Mouse (Mus musculus) MEL (cell line): ENCODE results near the gene Galntl5. TPM values are rescaled to one million over a fixed set of nuclear protein-coding genes. Genes with fewer than 3 reads are reported as not detected.

Experiments
- DNase-seq: peaks from one replicate; pipeline ENCODE4 v3.0.0; 2011; ENCODE audit warnings: low read depth, low spot score
- H3K27ac ChIP-seq: 2 replicates; pipeline ENCODE4 v1.5.1; 2012; ENCODE audit warnings: low read depth, mild to moderate bottlenecking, control low read depth, low read length, moderate library complexity; ENCODE audit not compliant: control insufficient read depth
- H3K27me3 ChIP-seq, 2 experiments: fragments of 150-350 bp in 1 of 2; sonication (generic) in 1 of 2; 2 replicates each; pipeline ENCODE4 v1.6.1; 2012; ENCODE audit warnings: low read length in 2 of 2, mild to moderate bottlenecking in 2 of 2, improper control_type of control experiment in 1 of 2, moderate library complexity in 1 of 2; ENCODE audit not compliant: insufficient read depth in 2 of 2, control insufficient read depth in 1 of 2
- H3K36me3 ChIP-seq, 2 experiments: 2 replicates each; pipeline ENCODE4 v1.6.1; 2012 to 2014; ENCODE audit warnings: low read length in 2 of 2, improper control_type of control experiment in 1 of 2, inconsistent platforms in 1 of 2, mild to moderate bottlenecking in 1 of 2; ENCODE audit not compliant: insufficient read depth in 2 of 2, control insufficient read depth in 1 of 2
- H3K4me1 ChIP-seq, 2 experiments: fragments of 150-350 bp in 1 of 2; sonication (generic) in 1 of 2; 2 replicates each; pipeline ENCODE4 v1.6.1; 2012; ENCODE audit warnings: low read length in 2 of 2, improper control_type of control experiment in 1 of 2, mild to moderate bottlenecking in 1 of 2; ENCODE audit not compliant: insufficient read depth in 2 of 2, control insufficient read depth in 1 of 2
- H3K4me3 ChIP-seq, 2 experiments: fragments of 150-350 bp in 1 of 2; sonication (generic) in 1 of 2; 2 replicates each; pipeline ENCODE4 v1.5.1; 2012; ENCODE audit warnings: low read depth in 2 of 2, low read length in 2 of 2, mild to moderate bottlenecking in 2 of 2, moderate library complexity in 2 of 2, control low read depth in 1 of 2, improper control_type of control experiment in 1 of 2; ENCODE audit not compliant: control insufficient read depth in 1 of 2, insufficient read depth in 1 of 2
- H3K79me2 ChIP-seq: 2 replicates; pipeline ENCODE4 v1.6.1; 2012; ENCODE audit warnings: mild to moderate bottlenecking, low read length, moderate library complexity; ENCODE audit not compliant: control insufficient read depth, poor library complexity, insufficient read depth
- H3K9ac ChIP-seq: 2 replicates; pipeline ENCODE4 v1.6.1; 2012; ENCODE audit warnings: low read depth, mild to moderate bottlenecking, control low read depth, low read length, moderate library complexity; ENCODE audit not compliant: control insufficient read depth, poor library complexity, severe bottlenecking
- H3K9me3 ChIP-seq: fragments of 150-350 bp; sonication (generic); replicated peaks from 2 replicates; pipeline ENCODE4 v1.6.1; 2012; ENCODE audit warnings: mild to moderate bottlenecking, low read length, improper control_type of control experiment, moderate library complexity; ENCODE audit not compliant: insufficient read depth
- BHLHE40 ChIP-seq: IDR thresholded peaks from 2 replicates; pipeline ENCODE4 v1.6.1; 2012; ENCODE audit warnings: low read depth, mild to moderate bottlenecking, inconsistent platforms, low read length, improper control_type of control experiment, borderline replicate concordance
- CTCF ChIP-seq, 3 experiments: IDR thresholded peaks in 2 of 3; conservative IDR thresholded peaks in 1 of 3; 2 replicates each; pipeline ENCODE4 v1.5.1; 2011 to 2012; ENCODE audit warnings: low read length in 3 of 3, low read depth in 2 of 3, mild to moderate bottlenecking in 2 of 3, improper control_type of control experiment in 1 of 3, inconsistent platforms in 1 of 3, mixed read lengths in 1 of 3, moderate library complexity in 1 of 3; ENCODE audit not compliant: control insufficient read depth in 1 of 3, insufficient read depth in 1 of 3, poor library complexity in 1 of 3, severe bottlenecking in 1 of 3
- E2F4 ChIP-seq: IDR thresholded peaks from 2 replicates; pipeline ENCODE4 v1.6.1; 2011; ENCODE audit warnings: low read depth, low read length, improper control_type of control experiment, borderline replicate concordance
- EP300 ChIP-seq, 2 experiments: IDR thresholded peaks; 2 replicates each; pipeline ENCODE4 v1.6.1; 2011; ENCODE audit warnings: improper control_type of control experiment in 2 of 2, low read length in 2 of 2, low read depth in 1 of 2, mild to moderate bottlenecking in 1 of 2
- ETS1 ChIP-seq: IDR thresholded peaks from 2 replicates; pipeline ENCODE4 v1.6.1; 2012; ENCODE audit warnings: low read depth, mild to moderate bottlenecking, inconsistent platforms, low read length, improper control_type of control experiment, moderate library complexity
- HCFC1 ChIP-seq: IDR thresholded peaks from 2 replicates; pipeline ENCODE4 v1.6.1; 2012; ENCODE audit warnings: low read depth, mild to moderate bottlenecking, inconsistent platforms, low read length, improper control_type of control experiment, moderate library complexity
- JUND ChIP-seq: IDR thresholded peaks from 2 replicates; pipeline ENCODE4 v1.6.1; 2011; ENCODE audit warnings: low read depth, mild to moderate bottlenecking, improper control_type of control experiment, low read length
- MAFK ChIP-seq: IDR thresholded peaks from 2 replicates; pipeline ENCODE4 v1.6.1; 2011; ENCODE audit warnings: low read depth, mild to moderate bottlenecking, low read length, improper control_type of control experiment, borderline replicate concordance
- MAX ChIP-seq: IDR thresholded peaks from 2 replicates; pipeline ENCODE4 v1.6.1; 2011; ENCODE audit warnings: low read length, improper control_type of control experiment
- MXI1 ChIP-seq: IDR thresholded peaks from 2 replicates; pipeline ENCODE4 v1.6.1; 2011; ENCODE audit warnings: mild to moderate bottlenecking, low read depth, low read length, improper control_type of control experiment
- NRF1 ChIP-seq: IDR thresholded peaks from 2 replicates; pipeline ENCODE4 v1.6.1; 2014; ENCODE audit warnings: low read depth, mild to moderate bottlenecking, inconsistent platforms, low read length, improper control_type of control experiment, moderate library complexity; ENCODE audit not compliant: poor library complexity, insufficient read depth, severe bottlenecking
- POLR2A ChIP-seq, 2 experiments: IDR thresholded peaks; 2 replicates each; pipeline ENCODE4 v1.6.1; 2011 to 2012; ENCODE audit warnings: low read length in 2 of 2, mild to moderate bottlenecking in 2 of 2, control low read depth in 1 of 2, improper control_type of control experiment in 1 of 2, low read depth in 1 of 2, moderate library complexity in 1 of 2; ENCODE audit not compliant: control insufficient read depth in 1 of 2, insufficient read depth in 1 of 2, poor library complexity in 1 of 2
- POLR2AphosphoS2 ChIP-seq: IDR thresholded peaks from 2 replicates; pipeline ENCODE4 v1.6.1; 2011; ENCODE audit warnings: low read length, improper control_type of control experiment
- POLR2AphosphoS5 ChIP-seq: IDR thresholded peaks from 2 replicates; pipeline ENCODE4 v1.6.1; 2012; ENCODE audit warnings: low read depth, borderline replicate concordance, mild to moderate bottlenecking, inconsistent platforms, low read length, moderate library complexity, mixed read lengths
- RAD21 ChIP-seq: IDR thresholded peaks from 2 replicates; pipeline ENCODE4 v1.6.1; 2011; ENCODE audit warnings: mild to moderate bottlenecking, low read depth, low read length, improper control_type of control experiment
- RCOR1 ChIP-seq: IDR thresholded peaks from 2 replicates; pipeline ENCODE4 v1.6.1; 2012; ENCODE audit warnings: low read depth, mild to moderate bottlenecking, inconsistent platforms, low read length, improper control_type of control experiment
- SIN3A ChIP-seq: IDR thresholded peaks from 2 replicates; pipeline ENCODE4 v1.6.1; 2012; ENCODE audit warnings: low read length, improper control_type of control experiment, inconsistent platforms
- SMC3 ChIP-seq: IDR thresholded peaks from 2 replicates; pipeline ENCODE4 v1.6.1; 2011; ENCODE audit warnings: low read depth, low read length, improper control_type of control experiment
- TAL1 ChIP-seq: IDR thresholded peaks from 2 replicates; pipeline ENCODE4 v1.6.1; 2012; ENCODE audit warnings: mild to moderate bottlenecking, inconsistent platforms, low read length, moderate library complexity, mixed read lengths
- TBP ChIP-seq: IDR thresholded peaks from 2 replicates; pipeline ENCODE4 v1.8.0; 2011; ENCODE audit warnings: low read depth, low read length, improper control_type of control experiment
- TCF12 ChIP-seq: IDR thresholded peaks from 2 replicates; pipeline ENCODE4 v1.6.1; 2014; ENCODE audit warnings: low read depth, mild to moderate bottlenecking, inconsistent platforms, low read length, improper control_type of control experiment, moderate library complexity
- USF1 ChIP-seq: IDR thresholded peaks from 2 replicates; pipeline ENCODE4 v1.6.1; 2014; ENCODE audit warnings: low read depth, mild to moderate bottlenecking, inconsistent platforms, low read length, improper control_type of control experiment, moderate library complexity
- ZKSCAN1 ChIP-seq: IDR thresholded peaks from 2 replicates; pipeline ENCODE4 v1.6.1; 2012; ENCODE audit warnings: low read depth, mild to moderate bottlenecking, inconsistent platforms, low read length, improper control_type of control experiment, moderate library complexity
- ZMIZ1 ChIP-seq: IDR thresholded peaks from 2 replicates; pipeline ENCODE4 v1.6.1; 2012; ENCODE audit warnings: low read depth, mild to moderate bottlenecking, inconsistent platforms, low read length, improper control_type of control experiment, moderate library complexity
- ZNF384 ChIP-seq: IDR thresholded peaks from 2 replicates; pipeline ENCODE4 v1.6.1; 2012; ENCODE audit warnings: low read depth, mild to moderate bottlenecking, inconsistent platforms, low read length, improper control_type of control experiment
- polyA plus RNA-seq, 2 experiments: library from polyadenylated mRNA; stranded (reverse) in 1 of 2; unstranded in 1 of 2; fragments of >175 nt in 1 of 2; fragments of >200 nt in 1 of 2; gene quantifications; 2 replicates each; pipeline versions ENCODE4 v1.2.1 to v1.2.4; 2012; ENCODE audit warnings: low replicate concordance in 2 of 2, low read depth in 1 of 2; ENCODE audit not compliant: insufficient read length in 2 of 2, insufficient read depth in 1 of 2, missing spikeins in 1 of 2
- total RNA-seq: library from RNA; depleted of rRNA; stranded (reverse); fragments of 300-350 nt; gene quantifications from 2 replicates; pipeline ENCODE4 v1.2.3, GENCODE M21; 2012

Galntl5 gene
- total and polyA plus RNA-seq, 3 experiments = not detected

- H3K9ac ChIP-seq = no peak overlapping the region
- no peak overlapping the region for H3K4me3 ChIP-seq
- no peaks in the 10 kb centered on the region for H3K9me3 ChIP-seq
- no peak overlapping the region for H3K27ac ChIP-seq
- TF ChIP-seq ZKSCAN1 = no peak
- TF ChIP-seq E2F4 = no peak
- no peak for TF ChIP-seq HCFC1
- no peak for TF ChIP-seq EP300 (IDR thresholded peaks at IDR 0.05; ENCODE audit: low read depth in 1 of 2, low read length in 2 of 2)
- TF ChIP-seq CTCF (IDR thresholded peaks at IDR 0.05 in 2 of 3, conservative IDR thresholded peaks at IDR 0.05 in 1 of 3; ENCODE audit: control insufficient read depth in 1 of 3, insufficient read depth in 1 of 3, low read depth in 2 of 3, low read length in 3 of 3, poor library complexity in 1 of 3, severe bottlenecking in 1 of 3) = no peak
- TF ChIP-seq MAX = no peak
- TF ChIP-seq ZMIZ1 = no peak
- TF ChIP-seq NRF1 = no peak
- TF ChIP-seq TBP = no peak
- TF ChIP-seq TAL1 = no peak
- TF ChIP-seq RAD21 = no peak
- TF ChIP-seq JUND = no peak
- no peak for TF ChIP-seq ZNF384
- no peak for TF ChIP-seq ETS1
- TF ChIP-seq MAFK = no peak
- TF ChIP-seq POLR2AphosphoS2 = no peak
- TF ChIP-seq TCF12 = no peak
- no peak for TF ChIP-seq USF1
- no peaks in the 10 kb centered on the region for H3K4me1 ChIP-seq
- peaks cover 0 to 2% of the 10 kb centered on the region in 2 experiments; a peak in 2 of 4 replicates for H3K36me3 ChIP-seq
- DNase-seq = no peak
- no peaks in the 10 kb centered on the region for H3K27me3 ChIP-seq
- H3K79me2 ChIP-seq = no peaks in the 10 kb centered on the region
These were observed 75.4 kb downstream of the Galntl5 start for GRCm38 (mm10) chr5:25256686-25257085.

- no peak overlapping the region for H3K27ac ChIP-seq
- H3K36me3 ChIP-seq = no peaks in the 10 kb centered on the region
- H3K27me3 ChIP-seq = no peaks in the 10 kb centered on the region
- H3K9me3 ChIP-seq = no peaks in the 10 kb centered on the region
- no peak for TF ChIP-seq ZNF384
- no peak for TF ChIP-seq MAFK
- TF ChIP-seq SIN3A = no peak
- TF ChIP-seq BHLHE40 = no peak
- TF ChIP-seq SMC3 = no peak
- TF ChIP-seq POLR2AphosphoS5 = no peak
- no peak for TF ChIP-seq POLR2AphosphoS2
- TF ChIP-seq ZKSCAN1 = no peak
- no peak for TF ChIP-seq NRF1
- TF ChIP-seq MXI1 = no peak
- no peak for TF ChIP-seq MAX
- no peak for TF ChIP-seq RCOR1
- no peak for TF ChIP-seq POLR2A (IDR thresholded peaks at IDR 0.05; ENCODE audit: control insufficient read depth in 1 of 2, insufficient read depth in 1 of 2, low read depth in 1 of 2, low read length in 2 of 2, poor library complexity in 1 of 2)
- no peak for DNase-seq
- no peaks in the 10 kb centered on the region for H3K4me1 ChIP-seq
- H3K79me2 ChIP-seq = no peaks in the 10 kb centered on the region
- H3K4me3 ChIP-seq = no peak overlapping the region
- no peak overlapping the region for H3K9ac ChIP-seq
These were observed 80.2 kb downstream of the Galntl5 start for GRCm38 (mm10) chr5:25261452-25261851.
